Mouse (Mus musculus): ENCODE measurements around the gene Cby3. TPM values are rescaled to one million over a fixed set of nuclear protein-coding genes. Genes with fewer than 3 reads are reported as not detected.

The Cby3 gene
- polyA plus RNA-seq, 1 experiment from 2014 or later, result 0.30 TPM

DNA sequence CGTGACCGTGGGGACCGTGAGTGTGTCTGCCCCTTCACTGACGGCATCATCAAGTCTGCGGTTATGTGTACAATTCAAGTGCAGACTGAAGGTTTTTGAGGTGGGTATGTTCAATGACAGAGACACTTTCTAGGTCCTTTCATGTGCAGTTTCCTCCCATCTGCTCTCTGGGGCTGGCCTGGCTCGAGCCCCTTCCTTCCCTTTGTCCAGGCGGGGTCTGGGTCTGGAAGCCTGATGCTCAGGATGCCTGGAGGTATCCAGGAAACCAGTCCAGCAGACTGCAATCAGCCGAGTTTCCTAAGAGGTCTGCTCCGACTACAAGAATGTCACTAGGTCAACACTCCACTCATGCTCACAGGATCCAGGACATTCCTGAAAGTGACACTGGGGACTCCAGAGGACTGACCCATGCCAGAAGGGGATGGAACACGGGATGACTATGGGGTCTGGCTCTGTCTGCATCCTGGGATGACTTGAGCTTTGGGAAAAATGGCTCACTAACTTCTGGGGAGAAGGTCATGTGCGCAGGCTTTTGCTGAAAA lies 42.6 kb downstream of the Cby3 start:
- Histone ChIP-seq H3K4me2 (no peak overlapping the region), H3K36me3 (peaks cover 34% of the 10 kb centered on the region), H3K9me3 (no peaks in the 10 kb centered on the region), H3K27ac (no peak overlapping the region), H3K9ac (no peak overlapping the region), H3K4me3 (no peak overlapping the region), H3K4me1 (no peaks in the 10 kb centered on the region), H3K27me3 (no peaks in the 10 kb centered on the region)
- 63% methylated on average over 11 of the region's 11 CpGs for WGBS
- ATAC-seq (ENCODE audit: borderline replicate concordance, extremely low read depth, low FRiP score, low TSS enrichment), result no peak

DNA sequence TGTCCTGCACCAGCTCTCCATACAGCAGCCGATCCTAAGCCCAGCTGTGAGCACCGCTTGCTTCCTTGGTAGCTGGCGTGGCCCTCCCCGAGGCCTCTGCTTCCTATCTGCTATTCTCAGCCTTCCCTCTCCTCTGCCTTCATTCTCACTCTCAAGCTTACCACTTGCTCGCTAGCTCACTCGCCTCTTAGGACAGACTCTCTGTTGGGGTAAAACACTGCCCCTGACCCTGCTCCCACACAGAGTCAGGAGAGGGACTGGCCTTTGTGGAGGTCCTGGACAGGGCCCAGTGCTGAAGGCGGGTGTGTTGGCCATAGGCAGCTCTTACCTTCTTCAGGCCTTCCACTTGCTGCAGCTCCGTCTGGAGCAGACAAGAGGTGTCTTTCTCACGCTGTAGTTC lies 43.1 kb downstream of the Cby3 start:
- Histone ChIP-seq H3K4me3 (no peak overlapping the region), H3K4me2 (no peak overlapping the region), H3K9me3 (no peaks in the 10 kb centered on the region), H3K9ac (no peak overlapping the region), H3K4me1 (no peaks in the 10 kb centered on the region), H3K36me3 (peaks cover 34% of the 10 kb centered on the region), H3K27ac (no peak overlapping the region), H3K27me3 (no peaks in the 10 kb centered on the region)
- ATAC-seq (ENCODE audit: borderline replicate concordance, extremely low read depth, low FRiP score, low TSS enrichment), result no peak
- 75% methylated on average over 9 of the region's 9 CpGs for WGBS

DNA sequence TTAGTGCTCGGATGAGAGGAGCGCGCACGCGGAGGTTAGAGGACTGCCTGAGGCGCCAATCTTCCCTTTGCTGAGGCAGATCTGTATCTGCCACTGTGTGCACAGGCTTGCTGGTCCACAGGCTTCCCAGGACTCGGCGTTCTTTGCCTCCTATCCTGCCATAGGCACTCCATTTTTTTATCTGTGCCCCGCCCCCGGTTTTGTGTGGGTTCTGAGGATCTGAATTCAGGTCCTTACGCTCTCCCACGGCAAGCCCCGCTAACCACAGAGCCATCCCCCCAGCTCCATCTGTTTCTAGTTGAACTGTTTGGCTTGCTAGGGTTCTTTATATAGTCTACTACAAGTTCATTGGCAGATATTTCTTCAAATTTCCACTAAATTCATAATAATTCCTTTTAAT lies 44.5 kb downstream of the Cby3 start:
- 81% methylated on average over 13 of the region's 13 CpGs for WGBS
- Histone ChIP-seq H3K27ac (no peak overlapping the region), H3K36me3 (peaks cover 33% of the 10 kb centered on the region), H3K4me3 (no peak overlapping the region), H3K9me3 (no peaks in the 10 kb centered on the region), H3K27me3 (no peaks in the 10 kb centered on the region), H3K4me1 (no peaks in the 10 kb centered on the region), H3K9ac (no peak overlapping the region), H3K4me2 (no peak overlapping the region)
- no peak for ATAC-seq (ENCODE audit: borderline replicate concordance, extremely low read depth, low FRiP score, low TSS enrichment)

DNA sequence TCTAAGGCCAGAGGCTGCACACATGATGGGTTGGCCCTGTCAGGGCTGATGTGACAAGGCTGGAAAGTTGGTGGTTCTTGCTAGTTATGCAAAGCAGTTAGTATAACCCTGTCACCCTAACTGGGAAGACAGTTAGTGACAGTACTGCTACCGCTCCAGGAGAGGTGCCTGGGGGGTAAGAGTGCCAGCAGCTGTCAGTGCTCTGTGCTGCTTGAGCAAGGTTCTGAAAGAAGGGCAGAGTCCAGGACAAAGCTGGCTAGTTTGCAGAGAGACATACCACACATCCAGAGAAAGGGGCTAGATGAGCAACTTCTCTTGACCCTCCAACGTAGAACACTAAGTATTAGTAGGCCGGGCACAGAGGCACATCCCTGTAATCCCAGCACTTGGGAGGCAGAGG lies 48.2 kb downstream of the Cby3 start:
- 94% methylated on average over 3 of the region's 3 CpGs for WGBS

DNA sequence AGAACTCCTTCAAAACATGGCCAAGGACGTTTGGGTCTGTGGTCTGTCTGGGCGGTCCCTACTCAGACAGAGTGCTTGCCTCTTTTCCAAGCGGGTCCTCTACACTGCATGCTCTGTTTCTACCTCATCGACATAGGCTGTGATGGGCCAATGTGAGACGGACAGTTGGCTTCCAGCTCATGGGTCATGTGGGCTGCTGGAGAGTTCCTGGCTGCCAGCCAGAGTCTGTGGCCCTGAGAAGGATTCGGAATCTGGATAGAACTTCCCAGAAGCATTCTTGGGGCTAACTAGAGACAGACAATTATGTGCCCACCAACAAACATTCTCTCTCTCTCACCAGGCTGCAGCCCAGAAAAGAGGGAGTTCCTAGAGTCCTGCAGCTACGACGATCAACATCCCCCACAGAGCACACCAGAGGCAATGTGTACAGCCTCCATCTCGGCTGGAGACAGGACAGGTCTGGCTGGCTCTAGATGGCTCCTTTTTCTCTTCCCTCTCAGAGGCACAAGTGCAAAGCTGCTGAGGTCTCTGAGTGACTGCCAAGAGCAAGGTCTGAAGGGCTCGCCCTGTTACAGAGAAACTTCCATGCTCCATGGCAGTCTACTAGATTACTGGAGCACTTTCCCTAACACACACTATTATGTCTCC lies 49.2 kb downstream of the Cby3 start:
- H3K4me2 ChIP-seq, result no peak overlapping the region
- H3K36me3 ChIP-seq, result peaks cover 21% of the 10 kb centered on the region
- H3K27me3 ChIP-seq, result no peaks in the 10 kb centered on the region
- 66% methylated on average over 10 of the region's 10 CpGs for WGBS
- H3K9ac ChIP-seq, result no peak overlapping the region
- H3K9me3 ChIP-seq, result no peaks in the 10 kb centered on the region
- H3K4me1 ChIP-seq, result no peaks in the 10 kb centered on the region
- H3K27ac ChIP-seq, result no peak overlapping the region
- no peak overlapping the region for H3K4me3 ChIP-seq
- peak; percentile 62 for ATAC-seq (ENCODE audit: borderline replicate concordance, extremely low read depth, low FRiP score, low TSS enrichment)

More for the DNA sequence above, 48.2 kb downstream of the Cby3 start:
- no peak overlapping the region for H3K4me2 ChIP-seq
- H3K4me3 ChIP-seq, result no peak overlapping the region
- no peak overlapping the region for H3K27ac ChIP-seq
- no peak for ATAC-seq (ENCODE audit: borderline replicate concordance, extremely low read depth, low FRiP score, low TSS enrichment)
- H3K4me1 ChIP-seq, result no peaks in the 10 kb centered on the region
- H3K9me3 ChIP-seq, result no peaks in the 10 kb centered on the region
- H3K36me3 ChIP-seq, result peaks cover 27% of the 10 kb centered on the region
- H3K9ac ChIP-seq, result no peak overlapping the region
- no peaks in the 10 kb centered on the region for H3K27me3 ChIP-seq

DNA sequence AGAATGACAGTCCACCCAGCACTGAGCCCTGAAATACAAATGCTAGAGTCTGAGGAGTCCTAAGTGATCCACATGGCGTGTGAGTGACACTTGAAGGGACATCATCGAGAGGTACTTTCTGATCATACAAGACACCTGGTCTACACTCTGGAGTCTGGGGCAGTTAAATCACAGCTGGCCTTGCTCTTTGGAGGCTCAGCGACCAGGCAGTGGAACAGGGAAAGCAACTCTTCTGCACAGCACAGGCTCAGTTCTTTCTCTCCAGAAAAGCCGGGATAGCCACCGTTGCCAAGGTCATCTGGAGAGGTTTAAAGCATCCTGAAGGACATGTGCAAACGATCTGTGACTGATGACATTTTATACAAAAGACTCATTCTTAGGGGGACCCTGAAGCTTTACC lies 53.0 kb downstream of the Cby3 start:
- Histone ChIP-seq H3K27me3 (no peaks in the 10 kb centered on the region), H3K4me1 (no peaks in the 10 kb centered on the region), H3K36me3 (peaks cover 3% of the 10 kb centered on the region; the same call in 1 of the 2 replicates), H3K4me2 (no peak overlapping the region), H3K4me3 (no peak overlapping the region), H3K9me3 (no peaks in the 10 kb centered on the region), H3K9ac (no peak overlapping the region), H3K27ac (no peak overlapping the region)
- WGBS, result 55% methylated on average over 6 of the region's 6 CpGs
- ATAC-seq (ENCODE audit: borderline replicate concordance, extremely low read depth, low FRiP score, low TSS enrichment), result no peak

MicroRNAs encoded within 50 kb of the gene (microRNA counts, 519-probe panel; counts per million panel counts)
- microRNA mmu-miR-804, result 2,510 counts per million, percentile 53 among the panel's probes with 10 or more counts

Small RNAs within 50 kb of the gene (microRNA-seq; reads per million reads assigned to microRNA genes)
- not detected for gene Mir804

Other genes with a start within 250 kb of the Cby3 start
- gene Tbc1d9b, start 223.1 kb upstream of the Cby3 start, polyA plus RNA-seq (2015; fragmentation: Nextera tagmentation; extraction: Ambion mirVana), result 40.0 and 46.5 TPM in 2 replicates
- 19.1 and 19.5 TPM in 2 replicates for gene Mrnip, start 180.0 kb upstream of the Cby3 start, polyA plus RNA-seq (2015; fragmentation: Nextera tagmentation; extraction: Ambion mirVana)
- gene Sqstm1, start 143.6 kb upstream of the Cby3 start, polyA plus RNA-seq (2015; fragmentation: Nextera tagmentation; extraction: Ambion mirVana), result 251 and 273 TPM in 2 replicates
- gene Mgat4b, start 143.6 kb upstream of the Cby3 start, polyA plus RNA-seq (2015; fragmentation: Nextera tagmentation; extraction: Ambion mirVana), result 36.4 and 41.0 TPM in 2 replicates
- 2.5 and 2.8 TPM in 2 replicates for gene Ltc4s, start 115.8 kb upstream of the Cby3 start, polyA plus RNA-seq (2015; fragmentation: Nextera tagmentation; extraction: Ambion mirVana)
- gene Maml1, start 62.2 kb upstream of the Cby3 start, polyA plus RNA-seq (2015; fragmentation: Nextera tagmentation; extraction: Ambion mirVana), result 6.2 and 6.5 TPM in 2 replicates
- gene Canx, start 28.8 kb upstream of the Cby3 start, polyA plus RNA-seq (2015; fragmentation: Nextera tagmentation; extraction: Ambion mirVana), result 352 and 360 TPM in 2 replicates
- 489 and 493 TPM in 2 replicates for gene Hnrnph1, start 22.5 kb downstream of the Cby3 start, polyA plus RNA-seq (2015; fragmentation: Nextera tagmentation; extraction: Ambion mirVana)
- gene Rufy1, start 76.7 kb downstream of the Cby3 start, polyA plus RNA-seq (2015; fragmentation: Nextera tagmentation; extraction: Ambion mirVana), result 21.4 and 24.9 TPM in 2 replicates
- gene Adamts2, start 247.6 kb downstream of the Cby3 start, polyA plus RNA-seq (2015; fragmentation: Nextera tagmentation; extraction: Ambion mirVana), result 12.5 and 13.5 TPM in 2 replicates